Mouse (Mus musculus) heart, adult 2 months (tissue): ENCODE data around the gene Il2ra. TPM values are rescaled to one million over a fixed set of nuclear protein-coding genes. Genes with fewer than 3 reads are reported as not detected.

Source experiments
- DNase-seq, 2 experiments: peaks; one replicate each; pipeline ENCODE4 v3.0.0; 2021
- H3K27ac ChIP-seq: fragments of 200-600 bp; 2 replicates; pipeline ENCODE4 v1.8.1; 2022
- H3K27me3 ChIP-seq: fragments of 200-500 bp; 2 replicates; pipeline ENCODE4 v1.6.1; 2012; ENCODE audit warnings: mild to moderate bottlenecking, low read length, inconsistent platforms, mixed read lengths; ENCODE audit not compliant: control insufficient read depth, insufficient read depth
- H3K36me3 ChIP-seq: fragments of 200-500 bp; 2 replicates; pipeline ENCODE4 v1.6.1; 2012; ENCODE audit warnings: low read length, inconsistent platforms; ENCODE audit not compliant: control insufficient read depth, insufficient read depth
- H3K4me1 ChIP-seq: fragments of 200-500 bp; 2 replicates; pipeline ENCODE4 v1.6.1; 2011; ENCODE audit warnings: low read length; ENCODE audit not compliant: control insufficient read depth, insufficient read depth
- H3K4me3 ChIP-seq: fragments of 200-600 bp; 2 replicates; pipeline ENCODE4 v1.8.1; 2022
- H3K79me2 ChIP-seq: fragments of 200-500 bp; replicated peaks from 2 replicates; pipeline ENCODE4 v1.6.1; 2012; ENCODE audit warnings: mild to moderate bottlenecking, inconsistent platforms, low read length, moderate library complexity, mixed read lengths; ENCODE audit not compliant: control insufficient read depth, insufficient read depth
- H3K9ac ChIP-seq: fragments of 200-500 bp; 2 replicates; pipeline ENCODE4 v1.6.1; 2012; ENCODE audit warnings: low read depth, mild to moderate bottlenecking, control low read depth, inconsistent platforms, low read length, mixed read lengths
- CTCF ChIP-seq: fragments of 200-600 bp; IDR thresholded peaks from 2 replicates; pipeline ENCODE4 v1.8.1; 2022; ENCODE audit warnings: antibody characterized with exemption, mild to moderate bottlenecking, moderate library complexity
- EP300 ChIP-seq: fragments of 200-500 bp; IDR thresholded peaks from 2 replicates; pipeline ENCODE4 v1.6.1; 2011; ENCODE audit warnings: low read depth, low read length, control low read depth; ENCODE audit not compliant: insufficient read depth
- POLR2A ChIP-seq: fragments of 200-500 bp; IDR thresholded peaks from 2 replicates; pipeline ENCODE4 v1.6.1; 2011; ENCODE audit warnings: mild to moderate bottlenecking, low read depth, low read length, control low read depth; ENCODE audit not compliant: insufficient read depth
- WGBS: fragments of 180-500 bp; shearing (Covaris S2); methylation state at CpG from one replicate; pipeline ENCODE4 v1.1.7; 2018; 5-methylcytosine and 5-hydroxymethylcytosine counted together
- intact Hi-C: fragments of 180-260 bp; cut with DNase I; formaldehyde crosslinking; loops from one replicate; pipeline ENCODE4 v1.15.1; 2025
- polyA plus RNA-seq: library from polyadenylated mRNA; depleted of rRNA; stranded (reverse); fragments of >200 nt; gene quantifications from 2 replicates; pipeline ENCODE4 v1.2.3, GENCODE M21; 2012
- total RNA-seq, 2 experiments: library from RNA; stranded (reverse); gene quantifications; 2 replicates each; pipeline ENCODE4 v1.2.3; 2021

Il2ra gene
- total and polyA plus RNA-seq, 3 experiments, result 0.78 to 0.81 (median 0.80) TPM

GRCm38 (mm10) chr2:11663961-11664360 is 21.4 kb downstream of the Il2ra start:
- peak; percentile 79 to 83 for DNase-seq
- Histone ChIP-seq H3K4me3 (peak overlapping the region; percentile 30; the same call in 1 of the 2 replicates), H3K27me3 (no peaks in the 10 kb centered on the region), H3K9ac (no peak overlapping the region; the same call in 1 of the 2 replicates), H3K4me1 (peaks cover 2% of the 10 kb centered on the region), H3K36me3 (no peaks in the 10 kb centered on the region), H3K27ac (peak overlapping the region; percentile 54), H3K79me2 (no peaks in the 10 kb centered on the region)
- WGBS, result 3% methylated on average over 10 of the region's 10 CpGs
- intact Hi-C loops, result loop anchor here (2.0 to 5.0 kb wide), 3 partner anchors 23 to 208 kb away; no protein-coding TSS in a partner anchor
- TF ChIP-seq EP300 (peak; percentile 70), POLR2A (no peak), CTCF (peak; percentile 81)

- 34% methylated on average over 6 of the region's 6 CpGs for WGBS
- Histone ChIP-seq H3K36me3 (no peaks in the 10 kb centered on the region), H3K27me3 (no peaks in the 10 kb centered on the region), H3K9ac (no peak overlapping the region), H3K4me3 (peak overlapping the region; percentile 30; the same call in 1 of the 2 replicates), H3K27ac (peak overlapping the region; percentile 54), H3K4me1 (peaks cover 2% of the 10 kb centered on the region), H3K79me2 (no peaks in the 10 kb centered on the region)
- intact Hi-C loops, result loop anchor here (2.0 to 5.0 kb wide), 3 partner anchors 22 to 208 kb away; no protein-coding TSS in a partner anchor
- peak in 1 of 2 experiments; percentile 56 for DNase-seq
- TF ChIP-seq POLR2A, result no peak
- no peak; the same call in 1 of the 2 replicates for TF ChIP-seq CTCF
- no peak for TF ChIP-seq EP300
Observed at GRCm38 (mm10) chr2:11664367-11664766, 21.8 kb downstream of the Il2ra start.

- WGBS, result 63% methylated on average over 4 of the region's 4 CpGs
- Histone ChIP-seq H3K36me3 (no peaks in the 10 kb centered on the region), H3K79me2 (no peaks in the 10 kb centered on the region), H3K4me1 (peaks cover 2% of the 10 kb centered on the region), H3K27me3 (no peaks in the 10 kb centered on the region), H3K27ac (peak overlapping the region; percentile 54), H3K4me3 (no peak overlapping the region), H3K9ac (no peak overlapping the region)
- no peak for TF ChIP-seq CTCF
- no peak for TF ChIP-seq POLR2A
- TF ChIP-seq EP300, result no peak
- no peak for DNase-seq
- intact Hi-C loops, result loop anchor here (2.0 to 5.0 kb wide), 3 partner anchors 22 to 207 kb away; no protein-coding TSS in a partner anchor
Observed at GRCm38 (mm10) chr2:11664806-11665205, 22.2 kb downstream of the Il2ra start.

GRCm38 (mm10) chr2:11665326-11665725 is 22.7 kb downstream of the Il2ra start:
- no peak overlapping the region for H3K4me3 ChIP-seq
- intact Hi-C loops, result loop anchor here (2.0 kb wide), 2 partner anchors 21 to 63 kb away; no protein-coding TSS in a partner anchor
- no peaks in the 10 kb centered on the region for H3K36me3 ChIP-seq
- peak in 1 of 2 experiments; percentile 26 for DNase-seq
- H3K27me3 ChIP-seq, result no peaks in the 10 kb centered on the region
- TF ChIP-seq EP300, result no peak
- TF ChIP-seq POLR2A, result no peak
- no peak for TF ChIP-seq CTCF
- peak overlapping the region; percentile 27; the same call in 1 of the 2 replicates for H3K27ac ChIP-seq
- H3K79me2 ChIP-seq, result no peaks in the 10 kb centered on the region
- WGBS, result 65% methylated on average over 3 of the region's 3 CpGs
- peaks cover 2% of the 10 kb centered on the region for H3K4me1 ChIP-seq
- no peak overlapping the region for H3K9ac ChIP-seq

- Histone ChIP-seq H3K79me2 (no peaks in the 10 kb centered on the region), H3K27me3 (no peaks in the 10 kb centered on the region), H3K9ac (no peak overlapping the region), H3K4me1 (no peaks in the 10 kb centered on the region), H3K4me3 (no peak overlapping the region), H3K36me3 (no peaks in the 10 kb centered on the region), H3K27ac (no peak overlapping the region)
- WGBS, result 21% methylated on average over 3 of the region's 3 CpGs
- no peak for TF ChIP-seq EP300
- TF ChIP-seq CTCF, result peak; percentile 46
- no peak for TF ChIP-seq POLR2A
- intact Hi-C loops, result no loop called here
- no peak for DNase-seq
Observed at GRCm38 (mm10) chr2:11672144-11672543, 29.5 kb downstream of the Il2ra start.

- no peaks in the 10 kb centered on the region for H3K27me3 ChIP-seq
- no peaks in the 10 kb centered on the region for H3K36me3 ChIP-seq
- intact Hi-C loops, result no loop called here
- no peak overlapping the region for H3K9ac ChIP-seq
- DNase-seq, result peak in 1 of 2 experiments; percentile 40
- no peak for TF ChIP-seq EP300
- no peak for TF ChIP-seq CTCF
- TF ChIP-seq POLR2A, result no peak
- H3K4me1 ChIP-seq, result no peaks in the 10 kb centered on the region
- H3K4me3 ChIP-seq, result no peak overlapping the region
- WGBS, result 46% methylated on average over 7 of the region's 7 CpGs
- H3K79me2 ChIP-seq, result no peaks in the 10 kb centered on the region
- H3K27ac ChIP-seq, result peak overlapping the region; percentile 36
Observed at GRCm38 (mm10) chr2:11679626-11680025, 37.0 kb downstream of the Il2ra start.
